Comparison of ENCODE assay signal across 10 mouse cellular contexts in the genomic region with DNA sequence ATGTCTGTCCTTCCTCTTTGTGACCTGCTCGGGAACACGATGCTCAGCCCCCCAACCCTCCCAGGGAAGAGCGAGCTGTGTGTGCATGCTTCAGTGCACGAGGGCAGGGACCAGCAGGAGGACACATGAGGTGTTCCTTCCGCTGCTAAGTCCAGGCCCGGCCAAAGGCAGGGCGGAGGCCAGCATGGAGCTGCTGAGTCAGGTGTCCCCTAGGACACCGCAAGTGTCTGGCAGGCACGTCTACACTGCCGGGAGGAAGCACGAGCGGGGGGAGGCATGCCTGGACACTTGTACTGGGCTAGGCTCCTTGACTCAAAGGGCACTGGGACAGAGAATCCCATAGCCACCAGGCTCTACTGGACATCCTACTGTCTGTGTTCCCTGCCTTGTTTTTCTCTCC. TPM values are rescaled to one million over a fixed set of nuclear protein-coding genes. Genes with fewer than 3 reads are reported as not detected.
DNase-seq lines count a peak whose midpoint lies in the region; ATAC-seq and TF ChIP-seq lines count a peak whose summit lies in the region.
"Had no signal": no experiment of that assay in that cellular context is flagged by ENCODE, and none has a peak within 500 bp of the region (broad histone marks: within the 10 kb centered on the region; RNA-seq: fewer than 3 reads in every experiment).

No protein-coding gene starts in this region.

- no peak overlapping the region for H3K4me3 ChIP-seq in lung, postnatal 0 days (ENCODE audit: low read depth, low read length)
- H3K4me3 ChIP-seq: forebrain, embryonic 10.5 days had no signal

- 0 out of 2 replicates have a peak overlapping the region, but pooled peaks have one; percentile 38 for H3K27ac ChIP-seq in lung, postnatal 0 days (ENCODE audit: low read length)
- H3K27ac ChIP-seq: forebrain, embryonic 10.5 days had no signal

- no peaks in the 10 kb centered on the region for H3K36me3 ChIP-seq in lung, postnatal 0 days (ENCODE audit: insufficient read depth, low read length)
- H3K36me3 ChIP-seq: forebrain, embryonic 10.5 days had no signal

- 57% methylated on average over 12 of the region's 12 CpGs for WGBS in lung, postnatal 0 days

- no peak overlapping the region for H3K4me2 ChIP-seq in lung, postnatal 0 days (replicated peaks; ENCODE audit: low read depth, low read length)

- peaks cover 19% of the 10 kb centered on the region; the same call in 1 of the 2 replicates for H3K4me1 ChIP-seq in lung, postnatal 0 days (ENCODE audit: insufficient read depth, low read depth, low read length)
- H3K4me1 ChIP-seq: forebrain, embryonic 10.5 days had no signal

- peak; percentile 51 for DNase-seq in lung, postnatal 0 days (ENCODE audit: low spot score)
- DNase-seq in lung, postnatal 36 days = no peak
- DNase-seq in cerebellum, postnatal 14 days = peak; percentile 35 to 43
- DNase-seq in heart, postnatal 10 days = peak; percentile 51 to 70
- DNase-seq in kidney, postnatal 4 days = peak; percentile 37 to 66
- DNase-seq in layer of hippocampus, postnatal 25 days (ENCODE audit: extremely low spot score in 1 of 2, low spot score in 1 of 2) = no peak
- DNase-seq in layer of hippocampus, adult 8-10 months (ENCODE audit: low spot score in 2 of 2) = no peak
- no peak for DNase-seq in layer of hippocampus, adult 9-11 months
- DNase-seq: thymus, postnatal 36 days had no signal

- TF ChIP-seq CTCF in lung, postnatal 0 days (IDR thresholded peaks at IDR 0.05) = no peak

- peak; percentile 29 for ATAC-seq in lung, postnatal 0 days

- intact Hi-C loops in heart, postnatal 10 days (cut with DNase I) = no loop called here

- H3K9ac ChIP-seq in lung, postnatal 0 days (replicated peaks; ENCODE audit: low read depth) = no peak overlapping the region

- no peaks in the 10 kb centered on the region for H3K27me3 ChIP-seq in lung, postnatal 0 days (replicated peaks; ENCODE audit: insufficient read depth, low read length)

- H3K9me3 ChIP-seq in lung, postnatal 0 days (ENCODE audit: low read length) = no peaks in the 10 kb centered on the region
- H3K9me3 ChIP-seq: forebrain, embryonic 10.5 days had no signal

- peak; percentile 62 for TF ChIP-seq EP300 in lung, postnatal 0 days (IDR thresholded peaks at IDR 0.05)

RNA-seq across cellular contexts. Expression of gene Depp1, which starts 2.6 kb away (rescaled TPM):
- 79.3 and 86.1 TPM in 2 replicates for polyA plus RNA-seq in lung, postnatal 0 days (2015; fragmentation: Nextera tagmentation; extraction: Ambion mirVana)
- 10 to 100 TPM; 41.6 to 75.0 TPM for total RNA-seq in heart, postnatal 10 days (2021)
- 1 to 10 TPM; 1.1 to 2.9 TPM for total RNA-seq in layer of hippocampus, postnatal 25 days (2021)
- total RNA-seq in layer of hippocampus, adult 8-10 months (2022) = 1 to 10 TPM in 3 of 4 experiments, under 1 TPM in 1; 0.94 to 2.9 (median 1.9) TPM

RNA-seq across cellular contexts. Expression of gene Zfp422, which starts 19.0 kb away (rescaled TPM):
- polyA plus RNA-seq in lung, postnatal 0 days (2015; fragmentation: Nextera tagmentation; extraction: Ambion mirVana) = 58.1 and 64.4 TPM in 2 replicates
- total RNA-seq in heart, postnatal 10 days (2021) = 10 to 100 TPM; 33.9 to 38.5 TPM
- 10 to 100 TPM; 21.9 to 24.4 TPM for total RNA-seq in layer of hippocampus, postnatal 25 days (2021)
- total RNA-seq in layer of hippocampus, adult 8-10 months (2022) = 10 to 100 TPM; 19.8 to 22.8 (median 20.4) TPM

RNA-seq across cellular contexts. Expression of gene Rassf4, which starts 26.0 kb away (rescaled TPM):
- polyA plus RNA-seq in lung, postnatal 0 days (2015; fragmentation: Nextera tagmentation; extraction: Ambion mirVana) = 9.3 and 10.0 TPM in 2 replicates
- 1 to 10 TPM; 5.0 to 6.5 TPM for total RNA-seq in heart, postnatal 10 days (2021)
- total RNA-seq in layer of hippocampus, postnatal 25 days (2021) = 1 to 10 TPM; 2.2 to 2.8 TPM
- total RNA-seq in layer of hippocampus, adult 8-10 months (2022) = 1 to 10 TPM; 4.7 to 7.3 (median 5.0) TPM

Comparison
In these comparisons a context has a peak if more than half of its experiments do, and no peak if none do; other contexts are left out.
1. DNase-seq: peak in lung, postnatal 0 days (single experiment), cerebellum, postnatal 14 days (2 of 2), heart, postnatal 10 days (2 of 2) and kidney, postnatal 4 days (2 of 2); none in lung, postnatal 36 days (single experiment), layer of hippocampus, postnatal 25 days (0 of 2), layer of hippocampus, adult 8-10 months (0 of 2) and layer of hippocampus, adult 9-11 months (single experiment).
2. RNA of gene Depp1, which starts 2.6 kb away (total RNA-seq): 41.6 to 75.0 TPM in heart, postnatal 10 days; 1.1 to 2.9 TPM in layer of hippocampus, postnatal 25 days and 0.94 to 2.9 TPM in layer of hippocampus, adult 8-10 months; every median in the first group is over 10 times any median in the second.